Mouse (Mus musculus): ENCODE measurements around the gene Fnbp4. TPM values are rescaled to one million over a fixed set of nuclear protein-coding genes. Genes with fewer than 3 reads are reported as not detected.
"Not testable (repeated sequence)": the region's sequence is repeated elsewhere in the genome, so short reads cannot be mapped to it uniquely, and the experiment has no call there.

Gene Fnbp4
- total RNA-seq, 4 experiments from 2014 or later, result 11.1 to 18.2 (median 14.5) TPM

GRCm38 (mm10) chr2:90782901-90783486 lies 37.8 kb downstream of the Fnbp4 start:
- no peak for DNase-seq (ENCODE audit: low spot score)

GRCm38 (mm10) chr2:90788126-90788525 lies 43.0 kb downstream of the Fnbp4 start:
- no peak for DNase-seq (ENCODE audit: low spot score)

GRCm38 (mm10) chr2:90808241-90809126 lies 63.3 kb downstream of the Fnbp4 start:
- no peak for DNase-seq (ENCODE audit: low spot score)

GRCm38 (mm10) chr2:90810751-90811150 lies 65.6 kb downstream of the Fnbp4 start:
- no peak for DNase-seq (ENCODE audit: low spot score)

- DNase-seq (ENCODE audit: low spot score), result no peak
Measured at GRCm38 (mm10) chr2:90815266-90815665, 70.1 kb downstream of the Fnbp4 start.

GRCm38 (mm10) chr2:90816144-90816543 lies 71.0 kb downstream of the Fnbp4 start:
- DNase-seq (ENCODE audit: low spot score), result no peak

GRCm38 (mm10) chr2:90818710-90819109 lies 73.5 kb downstream of the Fnbp4 start:
- no peak for DNase-seq (ENCODE audit: low spot score)

GRCm38 (mm10) chr2:90820894-90821293 lies 75.7 kb downstream of the Fnbp4 start:
- DNase-seq (ENCODE audit: low spot score), result no peak

GRCm38 (mm10) chr2:90822978-90823377 lies 77.8 kb downstream of the Fnbp4 start:
- no peak for DNase-seq (ENCODE audit: low spot score)

GRCm38 (mm10) chr2:90823781-90824180 lies 78.6 kb downstream of the Fnbp4 start:
- no peak for DNase-seq (ENCODE audit: low spot score)

GRCm38 (mm10) chr2:90824528-90824927 lies 79.4 kb downstream of the Fnbp4 start:
- DNase-seq (ENCODE audit: low spot score), result not testable (repeated sequence)

GRCm38 (mm10) chr2:90825515-90826172 lies 80.5 kb downstream of the Fnbp4 start:
- DNase-seq (ENCODE audit: low spot score), result no peak

GRCm38 (mm10) chr2:90828739-90829138 lies 83.6 kb downstream of the Fnbp4 start:
- DNase-seq (ENCODE audit: low spot score), result no peak

Other genes starting within 250 kb of the Fnbp4 start
- 1 to 10 TPM; 6.0 to 7.3 (median 7.0) TPM for gene Ptprj, start 164.7 kb upstream of the Fnbp4 start, total RNA-seq (2022)
- 10 to 100 TPM in 3 of 4 experiments, 1 to 10 TPM in 1; 9.6 to 14.1 (median 13.6) TPM for gene Nup160, start 68.2 kb upstream of the Fnbp4 start, total RNA-seq (2022)
- 1 to 10 TPM; 1.0 to 2.4 (median 1.6) TPM for gene Agbl2, start 37.4 kb downstream of the Fnbp4 start, total RNA-seq (2022)
- gene Mtch2, start 101.8 kb downstream of the Fnbp4 start, total RNA-seq (2022), result 100 to 1,000 TPM; 165 to 183 (median 182) TPM
- 1 to 10 TPM; 2.6 to 4.9 (median 3.5) TPM for gene C1qtnf4, start 140.5 kb downstream of the Fnbp4 start, total RNA-seq (2022)
- gene Kbtbd4, start 159.4 kb downstream of the Fnbp4 start, total RNA-seq (2022), result 10 to 100 TPM; 21.7 to 28.3 (median 24.5) TPM
- 1,000 to 10,000 TPM in 1 of 4 experiments, 100 to 1,000 TPM in 3; 876 to 1,074 (median 969) TPM for gene Ndufs3, start 159.5 kb downstream of the Fnbp4 start, total RNA-seq (2022)
- 10 to 100 TPM; 68.9 to 76.7 (median 74.4) TPM for gene Celf1, start 195.0 kb downstream of the Fnbp4 start, total RNA-seq (2022)